Mouse (Mus musculus): ENCODE data around the gene Rp9. TPM values are rescaled to one million over a fixed set of nuclear protein-coding genes. Genes with fewer than 3 reads are reported as not detected.

Gene Rp9
- polyA plus RNA-seq, 1 experiment from 2014 or later, result 30.3 TPM

GRCm38 (mm10) chr9:22366621-22367020 is 102.9 kb downstream of the Rp9 start:
- no peak overlapping the region for H3K9ac ChIP-seq
- H3K36me3 ChIP-seq (replicated peaks), result peaks cover 96% of the 10 kb centered on the region
- no peaks in the 10 kb centered on the region for H3K9me3 ChIP-seq (replicated peaks)
- H3K4me3 ChIP-seq (replicated peaks), result no peak overlapping the region
- H3K4me2 ChIP-seq, result no peak overlapping the region
- WGBS (ENCODE audit: insufficient replicate concordance), result 75% methylated on average over 10 of the region's 10 CpGs
- ATAC-seq (ENCODE audit: insufficient read depth), result no peak
- H3K4me1 ChIP-seq (replicated peaks), result no peaks in the 10 kb centered on the region
- no peaks in the 10 kb centered on the region for H3K27me3 ChIP-seq
- no peak overlapping the region for H3K27ac ChIP-seq (replicated peaks)

- Histone ChIP-seq H3K9me3 (replicated peaks) (no peaks in the 10 kb centered on the region), H3K9ac (no peak overlapping the region), H3K4me2 (no peak overlapping the region), H3K4me3 (replicated peaks) (no peak overlapping the region), H3K27me3 (no peaks in the 10 kb centered on the region), H3K4me1 (replicated peaks) (no peaks in the 10 kb centered on the region), H3K27ac (replicated peaks) (no peak overlapping the region), H3K36me3 (replicated peaks) (peaks cover 96% of the 10 kb centered on the region)
- whole genome bisulfite sequencing (ENCODE audit: insufficient replicate concordance), result 34% methylated on average over 2 of the region's 2 CpGs
- ATAC-seq (ENCODE audit: insufficient read depth), result no peak
These were observed 103.3 kb downstream of the Rp9 start for GRCm38 (mm10) chr9:22366221-22366620.

Other genes starting within 250 kb of the Rp9 start
- gene Zfp809, start 244.0 kb downstream of the Rp9 start, polyA plus RNA-seq (2015; fragmentation: Nextera tagmentation; extraction: Ambion mirVana), result 6.8 and 7.4 TPM in 2 replicates
- 1.2 and 1.4 TPM in 2 replicates for gene Zfp599, start 209.8 kb downstream of the Rp9 start, polyA plus RNA-seq (2015; fragmentation: Nextera tagmentation; extraction: Ambion mirVana)
- gene Zfp810, start 162.1 kb downstream of the Rp9 start, polyA plus RNA-seq (2015; fragmentation: Nextera tagmentation; extraction: Ambion mirVana), result 2.5 and 2.7 TPM in 2 replicates
- gene Anln, start 80.6 kb downstream of the Rp9 start, polyA plus RNA-seq (2015; fragmentation: Nextera tagmentation; extraction: Ambion mirVana), result 25.8 and 27.1 TPM in 2 replicates
- gene 9530077C05Rik, start 58.2 kb downstream of the Rp9 start, polyA plus RNA-seq (2015; fragmentation: Nextera tagmentation; extraction: Ambion mirVana), result 1.8 and 2.0 TPM in 2 replicates
- not detected in 2 replicates for gene Gm17545, start 15.5 kb downstream of the Rp9 start, polyA plus RNA-seq (2015; fragmentation: Nextera tagmentation; extraction: Ambion mirVana)
- gene Bbs9, start 6.0 kb upstream of the Rp9 start, polyA plus RNA-seq (2015; fragmentation: Nextera tagmentation; extraction: Ambion mirVana), result 2.3 TPM in 2 replicates